Mouse (Mus musculus): ENCODE results near the gene Cybrd1. TPM values are rescaled to one million over a fixed set of nuclear protein-coding genes. Genes with fewer than 3 reads are reported as not detected.

Gene Cybrd1
- total RNA-seq, 1 experiment from 2014 or later: 0.19 TPM

- ATAC-seq (replicated peaks; ENCODE audit: insufficient number of reproducible peaks, low FRiP score, low TSS enrichment, poor library complexity, severe bottlenecking): no peak
These were observed 43.8 kb downstream of the Cybrd1 start for GRCm38 (mm10) chr2:71161558-71161957.

GRCm38 (mm10) chr2:71162831-71163621 lies 45.3 kb downstream of the Cybrd1 start:
- ATAC-seq (replicated peaks; ENCODE audit: insufficient number of reproducible peaks, low FRiP score, low TSS enrichment, poor library complexity, severe bottlenecking): no peak

GRCm38 (mm10) chr2:71167211-71167610 lies 49.5 kb downstream of the Cybrd1 start:
- ATAC-seq (replicated peaks; ENCODE audit: insufficient number of reproducible peaks, low FRiP score, low TSS enrichment, poor library complexity, severe bottlenecking): no peak

GRCm38 (mm10) chr2:71168461-71169021 lies 50.8 kb downstream of the Cybrd1 start:
- no peak for ATAC-seq (replicated peaks; ENCODE audit: insufficient number of reproducible peaks, low FRiP score, low TSS enrichment, poor library complexity, severe bottlenecking)

GRCm38 (mm10) chr2:71173031-71173430 lies 55.3 kb downstream of the Cybrd1 start:
- ATAC-seq (replicated peaks; ENCODE audit: insufficient number of reproducible peaks, low FRiP score, low TSS enrichment, poor library complexity, severe bottlenecking): no peak

GRCm38 (mm10) chr2:71176329-71177249 lies 58.9 kb downstream of the Cybrd1 start:
- no peak for ATAC-seq (replicated peaks; ENCODE audit: insufficient number of reproducible peaks, low FRiP score, low TSS enrichment, poor library complexity, severe bottlenecking)

- no peak for ATAC-seq (replicated peaks; ENCODE audit: insufficient number of reproducible peaks, low FRiP score, low TSS enrichment, poor library complexity, severe bottlenecking)
These were observed 59.5 kb downstream of the Cybrd1 start for GRCm38 (mm10) chr2:71177250-71177615.

GRCm38 (mm10) chr2:71177760-71178159 lies 60.0 kb downstream of the Cybrd1 start:
- no peak for ATAC-seq (replicated peaks; ENCODE audit: insufficient number of reproducible peaks, low FRiP score, low TSS enrichment, poor library complexity, severe bottlenecking)

- ATAC-seq (replicated peaks; ENCODE audit: insufficient number of reproducible peaks, low FRiP score, low TSS enrichment, poor library complexity, severe bottlenecking): no peak
These were observed 62.0 kb downstream of the Cybrd1 start for GRCm38 (mm10) chr2:71179716-71180115.

GRCm38 (mm10) chr2:71180566-71181217 lies 63.0 kb downstream of the Cybrd1 start:
- ATAC-seq (replicated peaks; ENCODE audit: insufficient number of reproducible peaks, low FRiP score, low TSS enrichment, poor library complexity, severe bottlenecking): no peak

GRCm38 (mm10) chr2:71187950-71188349 lies 70.2 kb downstream of the Cybrd1 start:
- no peak for ATAC-seq (replicated peaks; ENCODE audit: insufficient number of reproducible peaks, low FRiP score, low TSS enrichment, poor library complexity, severe bottlenecking)

- no peak for ATAC-seq (replicated peaks; ENCODE audit: insufficient number of reproducible peaks, low FRiP score, low TSS enrichment, poor library complexity, severe bottlenecking)
These were observed 71.1 kb downstream of the Cybrd1 start for GRCm38 (mm10) chr2:71188861-71189260.

- ATAC-seq (replicated peaks; ENCODE audit: insufficient number of reproducible peaks, low FRiP score, low TSS enrichment, poor library complexity, severe bottlenecking): no peak
These were observed 73.9 kb downstream of the Cybrd1 start for GRCm38 (mm10) chr2:71191391-71192194.

- no peak for ATAC-seq (replicated peaks; ENCODE audit: insufficient number of reproducible peaks, low FRiP score, low TSS enrichment, poor library complexity, severe bottlenecking)
These were observed 74.6 kb downstream of the Cybrd1 start for GRCm38 (mm10) chr2:71192195-71192807.

Data from monocyte, adult 5-6 weeks (primary cell).